8 mouse cellular contexts compared by ENCODE assay signal in genomic region chr7:139187771-139188633, GRCm38 (mm10). TPM values are rescaled to one million over a fixed set of nuclear protein-coding genes. Genes with fewer than 3 reads are reported as not detected.
A peak's percentile ranks its signal among the peaks of the same experiment; 100 is the strongest.
DNase-seq lines count a peak whose midpoint lies in the region.

No protein-coding gene starts in this region.

- peak; percentile 81 for DNase-seq in R1 (ENCODE audit: low read depth, low spot score)
- peak; percentile 63 for DNase-seq in cerebellum, adult 9-10 months
- peak; percentile 64 to 70 for DNase-seq in frontal cortex, postnatal 10 days (ENCODE audit: low spot score in 2 of 2)
- DNase-seq in hindbrain, embryonic 10.5 days (ENCODE audit: low spot score), result peak; percentile 89
- DNase-seq in layer of hippocampus, postnatal 10 days (ENCODE audit: low spot score in 2 of 2), result peak; percentile 68 to 80
- DNase-seq in lung, postnatal 10 days, result peak; percentile 84
- peak; percentile 84 for DNase-seq in ovary, postnatal 36 days (ENCODE audit: low spot score)
- DNase-seq in urinary bladder, postnatal 10 days (ENCODE audit: low spot score), result peak; percentile 26

- peaks cover 12% of the 10 kb centered on the region for H3K4me1 ChIP-seq in hindbrain, embryonic 10.5 days (replicated peaks)

- H3K27me3 ChIP-seq in hindbrain, embryonic 10.5 days (ENCODE audit: insufficient read depth, poor library complexity, severe bottlenecking), result peaks cover 64% of the 10 kb centered on the region

- under 1% methylated on average over 94 of the region's 94 CpGs for WGBS in hindbrain, embryonic 10.5 days

- H3K27ac ChIP-seq in hindbrain, embryonic 10.5 days, result peak overlapping the region; percentile 82

- H3K36me3 ChIP-seq in hindbrain, embryonic 10.5 days, result no peaks in the 10 kb centered on the region

- H3K9me3 ChIP-seq in hindbrain, embryonic 10.5 days, result peaks cover 12% of the 10 kb centered on the region; the same call in 1 of the 2 replicates

- peak overlapping the region; percentile 81 for H3K4me3 ChIP-seq in hindbrain, embryonic 10.5 days

RNA-seq across cellular contexts. Expression of gene Lrrc27, which starts 24.8 kb away (rescaled TPM):
- 4.1 and 4.9 TPM in 2 replicates for polyA plus RNA-seq in hindbrain, embryonic 10.5 days (2016; fragmentation: Nextera tagmentation; extraction: Ambion mirVana)
- total RNA-seq in layer of hippocampus, postnatal 10 days (2021), result 1 to 10 TPM; 4.3 TPM

RNA-seq across cellular contexts. Expression of gene Stk32c, which starts 25.1 kb away (rescaled TPM):
- 0.35 and 0.60 TPM in 2 replicates for polyA plus RNA-seq in hindbrain, embryonic 10.5 days (2016; fragmentation: Nextera tagmentation; extraction: Ambion mirVana)
- total RNA-seq in layer of hippocampus, postnatal 10 days (2021), result 10 to 100 TPM; 57.8 to 65.0 TPM

Comparison
In these comparisons a context has a peak if more than half of its experiments do, and no peak if none do; other contexts are left out.
1. Peak in every context shown above with its lines: DNase-seq, H3K4me3 ChIP-seq and H3K27ac ChIP-seq.
2. DNase-seq: peak in every context shown above with its lines; median percentile 89 in hindbrain, embryonic 10.5 days; 84 in lung, postnatal 10 days; 84 in ovary, postnatal 36 days; 81 in R1; 74 in layer of hippocampus, postnatal 10 days; 67 in frontal cortex, postnatal 10 days; 63 in cerebellum, adult 9-10 months; 26 in urinary bladder, postnatal 10 days.